Mouse (Mus musculus): ENCODE results near the gene Cd34.
A peak's percentile ranks its signal among the peaks of the same experiment; 100 is the strongest.

The Cd34 gene

GRCm38 (mm10) chr1:194971980-194972379 is 33.4 kb downstream of the Cd34 start:
- no peak for DNase-seq (ENCODE audit: low read depth, low spot score)

- peak; percentile 94 for DNase-seq (ENCODE audit: low read depth, low spot score)
Measured at GRCm38 (mm10) chr1:194976164-194976516, 37.5 kb downstream of the Cd34 start.

- peak; percentile 92 for DNase-seq (ENCODE audit: low read depth, low spot score)
Measured at GRCm38 (mm10) chr1:194976517-194977370, 38.1 kb downstream of the Cd34 start.

- no peak for DNase-seq (ENCODE audit: low read depth, low spot score)
Measured at GRCm38 (mm10) chr1:194977371-194977761, 38.7 kb downstream of the Cd34 start.

GRCm38 (mm10) chr1:194977946-194978720 is 39.5 kb downstream of the Cd34 start:
- no peak for DNase-seq (ENCODE audit: low read depth, low spot score)

- no peak for DNase-seq (ENCODE audit: low read depth, low spot score)
Measured at GRCm38 (mm10) chr1:194980826-194981435, 42.3 kb downstream of the Cd34 start.

GRCm38 (mm10) chr1:194982931-194983690 is 44.5 kb downstream of the Cd34 start:
- no peak for DNase-seq (ENCODE audit: low read depth, low spot score)

- DNase-seq (ENCODE audit: low read depth, low spot score) = no peak
Measured at GRCm38 (mm10) chr1:194984914-194985313, 46.3 kb downstream of the Cd34 start.

- no peak for DNase-seq (ENCODE audit: low read depth, low spot score)
Measured at GRCm38 (mm10) chr1:194985442-194986210, 47.0 kb downstream of the Cd34 start.

GRCm38 (mm10) chr1:194989024-194989423 is 50.4 kb downstream of the Cd34 start:
- DNase-seq (ENCODE audit: low read depth, low spot score) = no peak

GRCm38 (mm10) chr1:194990976-194991375 is 52.4 kb downstream of the Cd34 start:
- no peak for DNase-seq (ENCODE audit: low read depth, low spot score)

GRCm38 (mm10) chr1:194991654-194992053 is 53.0 kb downstream of the Cd34 start:
- DNase-seq (ENCODE audit: low read depth, low spot score) = no peak

- no peak for DNase-seq (ENCODE audit: low read depth, low spot score)
Measured at GRCm38 (mm10) chr1:194992589-194993317, 54.1 kb downstream of the Cd34 start.

GRCm38 (mm10) chr1:194993409-194993988 is 54.9 kb downstream of the Cd34 start:
- DNase-seq (ENCODE audit: low read depth, low spot score) = no peak

GRCm38 (mm10) chr1:194994262-194994661 is 55.6 kb downstream of the Cd34 start:
- DNase-seq (ENCODE audit: low read depth, low spot score) = no peak

GRCm38 (mm10) chr1:194995196-194995595 is 56.6 kb downstream of the Cd34 start:
- DNase-seq (ENCODE audit: low read depth, low spot score) = peak; percentile 26

- DNase-seq (ENCODE audit: low read depth, low spot score) = no peak
Measured at GRCm38 (mm10) chr1:194998396-194998795, 59.8 kb downstream of the Cd34 start.

GRCm38 (mm10) chr1:195003328-195003727 is 64.7 kb downstream of the Cd34 start:
- no peak for DNase-seq (ENCODE audit: low read depth, low spot score)

- DNase-seq (ENCODE audit: low read depth, low spot score) = no peak
Measured at GRCm38 (mm10) chr1:195004194-195004593, 65.6 kb downstream of the Cd34 start.

- no peak for DNase-seq (ENCODE audit: low read depth, low spot score)
Measured at GRCm38 (mm10) chr1:195006267-195006666, 67.6 kb downstream of the Cd34 start.

Measured in A20 (cell line).